Mouse (Mus musculus): ENCODE measurements at regions not wholly inside any gene's neighbourhood (a gene's known extent, or its start where the extent isn't known, plus 50 kb on each side); places are given as distances from the start of the nearest gene placed in this dataset.

DNA sequence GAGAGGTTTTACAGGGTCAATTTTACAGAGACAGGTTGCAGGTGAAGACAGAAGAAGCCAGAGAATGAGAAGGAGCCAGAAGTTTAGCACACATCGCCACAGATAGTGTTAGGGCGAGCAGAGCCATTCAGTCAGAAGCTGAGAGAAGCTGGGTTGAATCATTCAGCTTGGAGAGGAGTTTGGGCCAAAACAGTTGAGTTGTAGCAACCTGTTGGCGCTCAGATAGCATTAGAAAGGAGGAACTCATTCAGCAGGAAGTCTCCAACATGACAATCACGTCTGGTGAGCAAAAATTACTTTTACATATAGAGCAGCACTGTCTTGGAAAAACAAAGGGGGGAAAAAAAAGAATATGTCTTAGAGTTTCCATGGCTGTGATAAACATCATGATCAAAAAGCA is 53.2 kb downstream of the Fam43a start:
- no peak for DNase-seq (ENCODE audit: low spot score in 2 of 2)

DNA sequence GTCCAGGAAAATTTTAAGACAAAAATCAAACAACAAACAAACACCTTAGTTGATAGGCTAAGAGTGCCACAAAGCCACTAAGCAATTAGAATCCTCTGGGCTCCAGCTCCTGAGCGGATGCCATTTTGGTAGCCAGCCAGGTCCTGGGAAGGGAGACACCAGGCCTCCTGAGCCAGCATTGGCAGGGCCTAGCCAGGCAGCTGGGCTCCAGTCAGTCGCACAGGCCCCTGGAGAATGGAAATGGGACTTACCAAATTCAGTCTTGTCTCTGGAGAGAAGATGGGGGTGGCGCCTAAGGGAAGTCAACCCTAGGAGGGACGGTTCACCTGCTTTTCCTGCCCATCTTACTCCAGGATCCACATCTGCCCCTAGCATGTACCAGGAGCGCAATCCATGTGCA is 54.3 kb downstream of the Fam43a start:
- DNase-seq (ENCODE audit: low spot score in 2 of 2): peak; percentile 50 to 69

DNA sequence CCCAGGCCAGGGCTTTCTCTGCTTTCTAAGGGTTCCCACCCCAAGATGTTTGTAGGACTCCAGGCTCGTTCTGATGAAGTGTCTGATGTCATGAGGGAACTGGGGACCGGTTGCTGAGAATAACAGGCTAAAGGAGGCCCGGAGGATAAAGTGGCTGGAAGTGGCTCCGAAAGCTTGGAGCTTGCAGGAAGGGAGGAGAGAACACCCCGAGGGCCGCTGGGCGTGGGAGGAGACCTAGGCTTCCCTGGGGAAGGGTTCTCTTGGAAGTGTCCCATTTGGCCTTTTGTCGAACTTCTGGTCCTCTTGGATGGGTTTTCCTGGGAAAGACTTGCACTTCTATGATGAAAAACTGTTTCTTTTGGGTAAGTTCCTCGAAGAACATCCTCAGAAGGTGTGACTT is 54.7 kb downstream of the Fam43a start:
- DNase-seq (ENCODE audit: low spot score in 2 of 2): no peak

DNA sequence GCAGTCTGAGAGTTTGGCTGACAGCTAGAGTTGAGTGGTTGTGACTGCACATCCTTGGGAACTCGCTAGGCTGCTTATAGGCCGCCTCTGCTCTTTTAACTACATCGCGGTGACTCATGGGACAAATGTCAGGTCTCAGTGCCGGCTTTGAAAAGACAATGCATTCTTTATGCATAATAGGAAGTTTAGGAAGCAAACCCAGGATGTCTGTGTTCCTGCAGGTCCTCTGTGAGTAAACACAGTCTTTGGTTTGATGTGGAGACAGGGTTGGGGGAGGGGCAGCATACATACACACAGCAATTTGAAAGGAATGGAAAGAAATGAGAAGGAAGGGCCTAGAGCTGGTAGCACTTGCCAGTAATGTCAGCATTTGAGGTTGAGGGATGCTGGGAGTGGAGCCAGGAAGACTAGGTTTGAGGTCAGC is 56.3 kb downstream of the Fam43a start:
- DNase-seq (ENCODE audit: low spot score in 2 of 2): no peak

DNA sequence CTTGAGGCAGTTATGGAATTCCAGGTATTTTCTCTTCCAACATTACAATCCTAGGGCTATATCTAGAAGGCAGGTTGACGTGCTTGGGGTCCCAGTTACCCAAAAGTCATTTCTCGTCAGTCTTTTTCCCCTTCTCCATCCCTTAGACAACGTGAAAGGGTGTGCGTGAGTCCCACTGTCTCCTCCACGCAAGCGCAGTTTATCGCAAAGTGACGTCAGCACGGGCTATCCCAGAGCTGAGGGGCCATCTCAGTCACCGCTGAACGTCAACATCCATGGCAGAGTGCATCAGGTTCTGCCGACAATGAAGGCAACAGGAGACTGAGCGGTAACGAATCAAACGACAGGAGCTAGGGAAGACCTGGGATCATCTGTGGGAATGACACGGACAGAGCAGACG is 57.4 kb downstream of the Fam43a start:
- no peak for DNase-seq (ENCODE audit: low spot score in 2 of 2)

DNA sequence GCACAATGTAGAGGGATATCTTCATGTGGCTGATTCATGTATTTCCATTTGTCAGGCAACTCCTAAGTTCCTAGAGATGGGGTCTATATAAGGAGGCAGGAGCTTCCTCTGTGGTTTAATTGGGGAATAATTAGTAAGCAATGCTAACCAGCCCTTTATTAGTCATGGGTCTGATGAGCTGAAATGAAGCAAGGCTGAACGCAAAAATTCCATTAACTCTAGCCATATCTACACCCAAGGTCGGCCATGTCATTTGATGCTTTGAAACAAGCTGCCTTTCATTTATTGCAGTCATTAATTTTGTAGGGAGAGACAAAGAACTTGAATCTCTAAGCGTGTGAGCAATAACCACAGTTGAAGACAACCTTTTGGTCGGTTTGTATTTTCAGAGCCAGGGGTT is 59.4 kb downstream of the Fam43a start:
- DNase-seq (ENCODE audit: low spot score in 2 of 2): no peak

DNA sequence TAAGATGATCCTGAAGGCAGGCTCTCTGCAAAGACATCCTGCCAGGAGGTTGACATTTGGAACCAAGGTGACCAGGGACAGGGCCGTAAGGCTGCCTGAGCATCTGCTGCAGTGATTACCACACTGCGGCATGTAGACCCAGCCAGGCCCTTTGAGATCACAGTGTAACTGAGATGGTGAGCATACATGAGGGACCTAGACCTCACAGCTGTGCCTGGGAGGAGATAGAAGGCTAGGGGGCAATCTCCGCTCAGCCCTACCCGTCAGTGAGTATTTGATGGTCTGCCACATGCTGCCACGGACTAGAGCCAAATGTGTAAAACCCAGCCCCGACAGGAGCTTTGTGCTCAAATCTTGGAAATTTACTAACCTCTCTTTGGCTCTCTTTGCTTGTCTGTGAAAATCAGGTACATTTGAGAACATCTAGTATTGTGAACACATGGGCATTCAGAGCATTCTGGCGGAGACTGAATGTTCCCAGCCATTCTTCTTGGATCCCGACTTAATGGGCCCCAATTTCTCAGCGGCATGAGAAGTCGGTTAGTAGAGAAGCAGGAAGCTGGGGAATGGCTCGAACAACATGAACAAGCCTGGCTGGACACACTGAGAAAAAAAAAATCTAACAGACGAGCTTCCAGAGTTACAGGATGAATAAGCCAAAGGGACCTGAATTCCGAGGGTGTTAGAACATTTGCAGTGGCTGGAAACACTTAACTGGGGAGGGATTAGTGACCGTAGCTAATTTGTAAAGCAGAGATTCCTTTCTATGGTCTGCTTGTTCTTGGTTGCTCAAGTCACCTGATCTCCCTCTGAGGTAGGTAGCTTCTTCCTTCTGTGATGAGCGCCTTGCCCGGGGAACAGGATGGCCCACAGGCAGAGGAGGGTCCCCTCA is 61.8 kb downstream of the Fam43a start:
- no peak for DNase-seq (ENCODE audit: low spot score in 2 of 2)

DNA sequence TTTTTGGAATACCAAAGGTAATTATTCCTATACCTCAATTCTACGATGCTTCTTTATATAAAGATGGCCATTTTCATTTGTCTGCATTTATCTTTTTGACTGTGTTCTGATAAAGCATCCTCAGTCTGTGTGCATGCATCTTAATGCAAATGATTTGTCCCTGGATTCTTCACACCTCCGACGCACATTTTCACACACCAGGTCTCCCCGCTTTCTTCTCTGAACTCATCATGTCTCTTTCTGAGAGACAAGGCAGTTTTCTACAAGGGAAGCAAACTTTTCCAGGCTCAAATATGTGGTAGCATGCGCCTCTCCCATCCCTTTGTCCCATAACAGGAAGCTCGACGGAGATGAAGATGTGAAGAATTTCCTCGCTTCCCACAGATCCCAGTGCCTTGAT is 63.5 kb downstream of the Fam43a start:
- no peak for DNase-seq (ENCODE audit: low spot score in 2 of 2)

DNA sequence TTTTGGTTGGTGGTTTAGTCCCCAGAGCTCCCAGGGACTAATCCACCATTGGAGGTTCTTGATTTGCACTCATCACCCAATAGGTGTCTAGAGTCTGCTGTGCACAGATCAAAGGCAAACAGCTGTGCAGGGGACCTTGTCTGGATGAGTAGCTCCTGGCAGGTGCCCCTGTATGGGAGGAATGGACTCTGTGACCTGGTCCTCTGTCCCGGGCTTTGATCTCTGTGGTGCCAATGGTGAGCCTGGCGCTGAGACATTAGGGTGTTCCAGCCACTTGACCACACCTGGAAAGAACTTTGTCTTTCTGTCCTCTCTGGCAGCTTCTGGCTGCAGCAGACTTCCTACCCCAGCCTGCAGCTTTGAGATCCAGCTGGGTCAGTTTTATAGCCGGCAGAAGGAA is 64.4 kb downstream of the Fam43a start:
- no peak for DNase-seq (ENCODE audit: low spot score in 2 of 2)

DNA sequence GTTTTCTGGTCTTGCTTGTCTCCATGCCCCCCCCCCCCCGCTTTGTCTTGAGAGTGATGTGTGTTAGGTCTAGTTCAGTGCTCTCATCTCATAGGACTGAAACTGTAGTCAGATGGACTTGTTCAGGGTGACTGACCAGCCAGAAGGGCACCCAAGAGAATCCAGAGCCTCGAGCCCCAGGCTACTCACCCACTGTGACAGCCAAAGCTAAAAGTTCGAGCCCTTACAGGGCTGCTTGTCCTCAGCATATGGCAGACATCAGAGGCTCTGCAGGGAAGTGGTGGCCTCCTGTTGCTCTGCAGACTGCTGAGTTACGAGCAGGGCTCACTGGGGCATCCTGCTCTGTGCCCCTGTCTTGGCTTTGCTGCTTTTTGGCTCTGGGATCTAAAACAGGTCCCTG is 64.9 kb downstream of the Fam43a start:
- no peak for DNase-seq (ENCODE audit: low spot score in 2 of 2)

DNA sequence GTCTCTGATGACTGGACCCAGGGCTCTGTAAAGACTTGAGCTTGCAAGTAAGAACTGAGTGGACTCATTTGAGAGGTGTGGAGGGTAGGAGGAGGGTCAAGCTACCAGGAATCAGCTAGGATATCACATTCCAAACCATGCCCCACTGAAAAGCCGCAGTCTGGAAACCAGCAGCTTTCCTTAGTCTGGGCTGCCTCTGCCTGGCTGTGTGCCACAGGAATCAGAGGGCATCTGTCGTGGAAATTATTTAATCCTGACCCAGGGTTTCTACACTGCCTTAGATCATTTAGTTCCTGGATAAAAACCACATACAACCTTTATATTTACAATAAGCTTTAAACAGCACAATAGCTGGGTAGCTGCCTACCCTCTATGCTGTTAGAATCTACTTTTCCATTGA is 66.4 kb downstream of the Fam43a start:
- DNase-seq (ENCODE audit: low spot score in 2 of 2): no peak

DNA sequence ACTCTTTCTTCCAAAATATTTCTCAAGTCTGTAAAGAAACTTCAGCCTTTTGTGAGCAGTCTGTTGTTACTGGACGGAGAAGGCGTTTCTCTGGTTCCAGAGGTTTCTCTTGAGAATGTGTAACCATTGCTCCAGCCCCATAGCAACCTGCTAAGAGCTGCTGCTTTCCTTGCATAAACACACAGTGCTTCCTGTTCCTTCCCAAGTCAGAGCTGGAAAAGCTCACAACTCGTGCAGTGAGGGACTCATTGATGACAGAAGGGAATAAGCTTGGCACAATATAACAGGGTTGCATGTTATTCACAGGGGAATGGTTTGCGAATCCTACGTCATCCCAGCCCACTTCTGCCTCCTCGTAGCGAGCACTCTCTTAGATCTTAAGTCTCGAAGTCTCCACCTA is 70.4 kb downstream of the Fam43a start:
- DNase-seq (ENCODE audit: low spot score in 2 of 2): no peak

DNA sequence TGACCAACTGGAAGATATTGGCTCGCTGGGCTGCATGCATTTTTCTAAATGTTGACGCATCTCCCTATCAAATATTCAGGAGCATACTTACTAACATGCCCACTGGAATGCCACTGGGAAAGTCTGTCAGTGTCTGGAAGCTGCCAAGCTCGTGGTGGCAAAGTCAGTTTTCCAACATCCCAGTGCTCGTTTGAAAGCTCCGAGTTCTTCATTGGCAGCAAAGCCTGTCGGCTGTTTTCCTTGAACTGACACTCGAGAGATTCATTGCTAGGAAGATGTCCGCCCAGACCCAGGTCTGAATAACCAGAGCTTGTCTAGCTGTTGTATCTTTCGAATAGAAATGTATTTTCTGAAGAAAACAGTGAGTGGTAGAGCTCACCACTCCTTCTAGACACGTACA is 72.1 kb downstream of the Fam43a start:
- no peak for DNase-seq (ENCODE audit: low spot score in 2 of 2)

DNA sequence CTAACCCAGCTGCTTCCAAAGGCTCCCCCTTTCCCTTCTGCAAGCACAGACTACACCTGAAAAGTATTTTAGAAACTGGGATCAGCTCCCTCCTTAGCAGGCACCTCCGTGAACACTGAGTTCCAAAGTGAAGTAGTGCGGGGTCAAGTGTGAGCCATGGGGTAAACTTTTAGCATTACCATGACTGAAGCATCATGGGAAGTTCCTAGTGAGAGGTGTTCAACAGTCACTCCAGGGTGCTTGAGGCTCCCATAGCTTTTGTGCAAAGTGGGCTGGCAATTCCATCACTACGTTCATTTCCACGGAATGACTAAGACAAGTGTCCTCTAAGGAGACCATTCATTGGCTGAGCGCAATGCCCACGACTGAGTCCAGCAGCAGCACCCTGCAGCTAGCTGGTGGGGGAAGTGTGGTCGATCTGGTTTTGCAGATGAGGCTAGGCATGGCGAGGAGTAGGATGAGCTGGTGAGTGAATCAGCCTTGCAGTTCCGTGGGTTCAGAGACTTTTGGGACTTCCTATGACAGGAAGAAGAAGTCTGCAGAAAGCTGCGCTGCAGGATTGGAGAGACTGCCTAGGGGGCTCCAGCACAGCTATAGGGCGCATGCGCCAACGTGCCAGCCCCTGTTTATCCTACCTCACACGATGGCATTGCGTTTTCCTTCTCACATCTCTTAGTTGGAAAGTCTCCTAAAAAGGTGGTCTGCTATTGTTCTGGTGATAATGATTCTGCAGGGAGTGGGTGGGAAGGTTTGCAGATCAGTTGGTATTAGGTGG is 73.4 kb downstream of the Fam43a start:
- no peak for DNase-seq (ENCODE audit: low spot score in 2 of 2)

DNA sequence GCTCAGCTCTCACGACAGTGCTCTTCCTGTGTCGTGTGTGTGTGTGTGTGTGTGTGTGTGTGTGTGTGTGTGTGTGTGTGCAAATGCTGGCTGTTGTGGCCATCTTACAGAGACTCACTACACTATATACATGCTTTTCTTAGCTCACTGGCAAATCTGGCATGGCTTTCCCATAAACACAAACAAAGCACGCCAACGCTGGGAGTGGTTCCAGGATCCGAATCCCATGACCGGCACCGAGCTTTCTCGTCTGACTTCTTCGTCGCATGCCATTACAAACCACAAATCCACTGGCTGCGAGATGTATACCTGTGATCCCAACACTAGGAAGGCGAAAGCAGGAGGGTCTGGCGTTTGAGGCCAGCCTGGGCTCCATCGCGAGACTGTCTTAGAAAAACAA is 74.1 kb downstream of the Fam43a start:
- DNase-seq (ENCODE audit: low spot score in 2 of 2): no peak

DNA sequence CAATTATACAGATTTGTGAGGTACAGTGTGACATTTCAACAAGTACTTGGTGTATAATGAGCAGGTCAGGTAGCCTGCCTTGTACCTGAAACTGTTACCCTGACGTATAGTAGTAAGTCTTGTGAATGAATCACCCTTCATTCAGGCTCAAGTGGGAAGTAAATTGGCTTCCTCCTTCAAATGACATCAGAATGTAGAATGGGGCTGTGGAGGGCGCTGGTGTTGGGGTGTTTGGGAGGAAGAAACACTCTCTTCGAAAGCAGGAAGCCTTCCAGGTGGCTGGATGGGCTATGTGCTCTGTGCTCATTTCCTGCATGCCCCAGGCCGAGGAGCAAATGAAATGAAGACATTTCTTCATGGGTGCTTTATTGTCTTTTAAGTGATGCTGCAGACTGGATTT is 76.3 kb downstream of the Fam43a start:
- DNase-seq (ENCODE audit: low spot score in 2 of 2): no peak

DNA sequence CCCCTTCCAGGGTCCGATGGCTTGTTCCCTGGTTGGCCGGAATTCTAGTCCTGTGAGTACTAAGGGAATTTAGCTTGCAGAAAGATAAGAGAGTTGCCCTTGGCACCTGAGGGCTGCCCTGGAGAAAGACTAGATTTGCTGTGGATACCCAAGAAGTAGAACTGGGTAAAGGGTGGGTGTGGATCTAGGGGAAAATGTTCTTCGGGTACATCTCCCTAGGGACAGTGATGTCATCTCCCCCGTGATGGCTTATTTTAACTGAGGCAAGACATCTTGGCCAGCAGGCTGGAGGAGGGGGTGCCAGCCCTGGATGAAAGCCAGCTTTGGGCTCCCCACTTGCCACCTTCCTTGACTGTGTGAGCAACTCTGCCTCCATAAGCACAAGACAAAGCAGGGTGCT is 77.5 kb downstream of the Fam43a start:
- DNase-seq (ENCODE audit: low spot score in 2 of 2): no peak

DNA sequence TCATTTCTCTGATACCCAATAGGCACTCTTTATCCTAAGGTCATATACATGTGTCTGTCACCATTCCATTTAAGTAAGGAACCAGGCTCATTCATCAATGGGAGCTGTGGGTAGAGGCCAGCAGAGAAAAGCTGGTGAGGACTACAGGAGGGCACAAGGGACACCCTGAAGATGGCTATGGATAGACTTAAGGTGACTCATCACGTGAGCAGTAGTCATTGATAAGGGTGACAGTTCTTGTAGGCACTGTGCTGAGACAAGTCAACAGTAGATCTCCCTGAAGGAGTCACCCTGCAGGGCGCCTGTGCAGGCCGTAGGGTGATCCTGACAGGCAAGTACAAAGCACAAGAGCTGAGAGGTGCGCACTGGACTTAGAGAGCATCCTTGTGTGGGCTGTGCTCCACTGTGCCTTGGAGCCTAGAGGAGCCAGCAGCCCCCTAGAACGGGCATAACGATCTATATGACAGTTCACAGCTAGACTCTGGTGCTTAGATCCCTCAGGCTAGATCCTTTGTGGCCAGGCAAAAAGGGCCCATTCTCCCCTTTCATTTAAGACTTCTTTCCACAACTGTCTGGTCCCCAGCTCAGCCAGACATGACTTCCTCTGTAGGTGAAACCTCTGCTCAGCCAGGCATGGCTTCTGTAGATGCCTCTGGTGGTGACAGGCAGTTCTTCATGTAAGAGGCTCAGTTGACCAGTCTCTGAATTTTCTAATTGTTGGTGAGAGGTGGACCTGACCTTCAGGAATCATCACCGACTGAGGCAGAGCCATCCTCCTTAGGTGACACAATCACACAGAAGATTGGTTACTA is 78.6 kb downstream of the Fam43a start:
- DNase-seq (ENCODE audit: low spot score in 2 of 2): no peak

DNA sequence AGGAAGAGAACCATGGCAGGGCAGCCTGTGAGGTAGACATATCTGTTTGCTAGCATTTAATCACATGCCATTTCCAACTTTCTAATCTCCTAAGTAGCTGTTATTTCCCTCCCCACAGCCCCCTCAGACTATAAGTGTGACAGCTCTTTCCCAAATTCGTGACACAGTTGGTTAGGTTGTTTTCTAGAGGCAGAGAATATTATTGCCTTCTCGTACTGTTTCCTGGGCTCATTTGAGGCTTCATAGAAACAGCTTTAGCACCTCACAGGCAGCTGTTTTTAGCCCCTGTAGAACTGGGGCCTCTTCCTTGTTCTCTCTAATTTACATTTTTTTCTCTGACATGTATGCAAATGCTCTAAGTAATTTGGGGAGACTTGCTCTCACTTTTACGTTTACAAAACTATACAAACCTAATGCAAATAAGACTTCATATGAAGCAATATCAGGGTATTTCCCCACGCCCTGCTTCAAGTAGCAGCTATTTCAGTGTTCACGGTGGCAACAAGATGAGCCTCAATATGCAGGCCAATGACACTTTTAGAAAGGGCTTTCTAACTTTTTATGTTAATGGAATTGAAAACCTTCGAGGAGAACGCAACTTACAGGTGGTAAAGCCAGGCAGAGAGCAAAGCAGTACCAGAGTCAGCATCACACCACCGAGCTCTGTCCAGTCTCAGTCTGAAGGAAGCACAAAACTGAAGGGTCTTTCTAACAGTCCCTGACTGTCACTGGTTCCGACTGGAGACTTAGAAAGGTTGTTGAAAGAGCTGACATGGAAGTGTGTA is 79.4 kb downstream of the Fam43a start:
- DNase-seq (ENCODE audit: low spot score in 2 of 2): no peak

DNA sequence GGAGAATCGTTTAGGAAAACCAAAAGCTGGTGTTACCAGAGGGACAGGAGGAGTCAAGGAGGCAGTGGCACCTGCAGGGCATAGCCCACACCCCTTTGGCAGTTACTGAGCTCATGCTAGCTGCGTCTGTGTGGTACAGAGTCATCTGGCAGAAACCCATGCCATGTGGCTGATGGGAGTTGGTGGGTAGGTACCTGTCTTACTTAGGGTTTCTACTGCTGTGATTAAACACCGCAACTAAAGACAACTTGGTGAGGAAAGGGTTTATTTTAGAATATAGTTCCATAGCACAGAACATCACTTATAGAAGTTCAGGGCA is 79.9 kb downstream of the Fam43a start:
- DNase-seq (ENCODE audit: low spot score in 2 of 2): no peak

DNA sequence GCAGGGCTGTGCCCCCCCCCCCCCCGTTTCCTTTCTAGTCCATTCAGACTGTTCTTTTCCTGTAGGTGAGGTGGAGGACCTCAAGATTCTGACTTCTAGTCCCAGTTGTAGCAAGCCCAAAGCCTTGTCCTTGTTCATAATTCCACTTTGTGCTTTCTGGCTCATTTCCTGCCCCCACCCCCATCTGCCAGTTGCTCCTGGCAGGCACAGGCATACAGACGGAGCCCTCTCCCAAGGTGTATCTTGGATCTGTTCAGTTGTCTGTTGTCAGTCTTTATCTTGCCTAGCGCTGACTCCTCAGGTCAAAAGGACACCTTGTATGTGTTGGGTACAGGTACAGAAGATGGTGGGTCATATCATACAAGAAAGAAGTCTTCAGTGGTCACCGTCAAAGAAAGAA is 81.9 kb downstream of the Fam43a start:
- no peak for DNase-seq (ENCODE audit: low spot score in 2 of 2)

Data from gastrocnemius, postnatal 4 days (tissue).